ENCODE assay signal across 12 mouse cellular contexts in genomic region chr6:89215021-89215420, GRCm38 (mm10).
"Had no signal": no experiment of that assay in that cellular context is flagged by ENCODE, and none has a peak within 500 bp of the region (broad histone marks: within the 10 kb centered on the region; RNA-seq: fewer than 3 reads in every experiment).

No protein-coding gene starts in this region.

- H3K4me2 ChIP-seq: limb, embryonic 15.5 days; liver, embryonic 13.5 days; neural tube, embryonic 13.5 days had no signal

- H3K4me1 ChIP-seq: limb, embryonic 15.5 days; liver, embryonic 13.5 days; neural tube, embryonic 13.5 days had no signal

- H3K9ac ChIP-seq: limb, embryonic 15.5 days; liver, embryonic 13.5 days; neural tube, embryonic 13.5 days had no signal

- H3K36me3 ChIP-seq: limb, embryonic 15.5 days; liver, embryonic 13.5 days; neural tube, embryonic 13.5 days had no signal

- H3K27ac ChIP-seq: limb, embryonic 15.5 days; liver, embryonic 13.5 days; neural tube, embryonic 13.5 days had no signal

- DNase-seq: kidney, postnatal 25 days; liver, embryonic 13.5 days; lung, adult 18-20 months; lung, postnatal 36 days; midbrain, embryonic 14.5 days; retina, postnatal 1 day; right cerebral cortex, postnatal 4 days; spleen, adult 18-20 months; thymus, adult 18-20 months; thymus, postnatal 14 days had no signal

- H3K9me3 ChIP-seq: limb, embryonic 15.5 days; liver, embryonic 13.5 days; neural tube, embryonic 13.5 days had no signal

- H3K27me3 ChIP-seq: limb, embryonic 15.5 days; liver, embryonic 13.5 days; neural tube, embryonic 13.5 days had no signal

- H3K4me3 ChIP-seq: limb, embryonic 15.5 days; liver, embryonic 13.5 days; neural tube, embryonic 13.5 days had no signal
